In the genomic region with DNA sequence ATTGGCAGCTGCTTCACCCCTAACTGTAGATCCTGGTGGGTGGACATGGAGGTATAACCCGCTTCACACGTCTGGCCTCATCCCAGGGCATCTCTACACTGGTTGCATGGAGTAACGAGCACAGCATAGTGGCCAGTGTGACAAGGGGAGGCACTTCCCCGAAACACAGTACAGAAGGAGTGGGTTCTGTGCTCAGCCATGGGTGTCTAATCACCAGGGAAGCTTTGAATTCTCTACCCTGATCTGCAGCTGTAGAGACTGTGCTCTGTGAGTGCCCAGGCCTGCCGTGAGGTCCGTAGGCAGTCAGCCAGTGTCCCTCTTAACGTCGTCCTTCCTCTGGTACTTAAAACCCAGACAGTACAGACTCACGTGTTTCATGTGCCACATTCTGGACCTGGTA, we compare ENCODE assay signal across 20 mouse cellular contexts. TPM values are rescaled to one million over a fixed set of nuclear protein-coding genes. Genes with fewer than 3 reads are reported as not detected.
A peak's percentile ranks its signal among the peaks of the same experiment; 100 is the strongest.
DNase-seq lines count a peak whose midpoint lies in the region; ATAC-seq and TF ChIP-seq lines count a peak whose summit lies in the region.
"Had no signal": no experiment of that assay in that cellular context is flagged by ENCODE, and none has a peak within 500 bp of the region (broad histone marks: within the 10 kb centered on the region; RNA-seq: fewer than 3 reads in every experiment).

No protein-coding gene starts in this region.

- H3K27me3 ChIP-seq in hindbrain, embryonic 10.5 days (ENCODE audit: insufficient read depth, poor library complexity, severe bottlenecking), result no peaks in the 10 kb centered on the region
- no peaks in the 10 kb centered on the region for H3K27me3 ChIP-seq in hindbrain, postnatal 0 days (ENCODE audit: insufficient read depth, low read length)
- H3K27me3 ChIP-seq in kidney, postnatal 0 days (ENCODE audit: insufficient read depth, low read length), result no peaks in the 10 kb centered on the region
- H3K27me3 ChIP-seq in kidney, adult 2 months (replicated peaks; ENCODE audit: control insufficient read depth, insufficient read depth, low read length), result no peaks in the 10 kb centered on the region
- no peaks in the 10 kb centered on the region for H3K27me3 ChIP-seq in embryonic facial prominence, embryonic 10.5 days (replicated peaks; ENCODE audit: low read depth, poor library complexity, severe bottlenecking)
- H3K27me3 ChIP-seq in intestine, embryonic 16.5 days (replicated peaks; ENCODE audit: control insufficient read depth, insufficient read depth, low read length), result no peaks in the 10 kb centered on the region
- H3K27me3 ChIP-seq: forebrain, embryonic 12.5 days; heart, embryonic 13.5 days; hindbrain, embryonic 12.5 days had no signal

- H3K36me3 ChIP-seq in hindbrain, embryonic 10.5 days, result peaks cover 98% of the 10 kb centered on the region
- peaks cover 73% of the 10 kb centered on the region for H3K36me3 ChIP-seq in hindbrain, postnatal 0 days (ENCODE audit: insufficient read depth, low read length)
- H3K36me3 ChIP-seq in kidney, postnatal 0 days (ENCODE audit: insufficient read depth, low read length), result peaks cover 8% of the 10 kb centered on the region
- no peaks in the 10 kb centered on the region for H3K36me3 ChIP-seq in kidney, adult 2 months (ENCODE audit: control insufficient read depth, insufficient read depth, low read length)
- peaks cover 98% of the 10 kb centered on the region for H3K36me3 ChIP-seq in embryonic facial prominence, embryonic 10.5 days (replicated peaks)
- H3K36me3 ChIP-seq in intestine, embryonic 16.5 days (ENCODE audit: control insufficient read depth, insufficient read depth, low read length), result peaks cover 11% of the 10 kb centered on the region; the same call in 1 of the 2 replicates

- no peak for DNase-seq in hindbrain, embryonic 10.5 days (ENCODE audit: low spot score)
- DNase-seq in hindbrain, postnatal 0 days (ENCODE audit: low spot score), result no peak
- peak; percentile 19 for DNase-seq in kidney, postnatal 0 days (ENCODE audit: low spot score)
- DNase-seq in kidney, adult 2 months, result no peak
- no peak for DNase-seq in embryonic facial prominence, embryonic 10.5 days (ENCODE audit: low spot score)
- no peak for DNase-seq in left cerebral cortex, postnatal 36 days (ENCODE audit: low spot score in 2 of 2)
- DNase-seq: adrenal gland, adult 2 months; adrenal gland, postnatal 25 days; cerebellum, adult 18-20 months; cerebellum, adult 9-11 months; cerebellum, postnatal 36 days; forebrain, postnatal 0 days; gastrocnemius, postnatal 25 days; heart, adult 11 months; heart, postnatal 36 days had no signal

- H3K9ac ChIP-seq in hindbrain, postnatal 0 days (replicated peaks; ENCODE audit: low read length), result no peak overlapping the region
- H3K9ac ChIP-seq in kidney, postnatal 0 days (ENCODE audit: low read depth, low read length), result no peak overlapping the region
- no peak overlapping the region for H3K9ac ChIP-seq in intestine, embryonic 16.5 days (ENCODE audit: low read depth, low read length)
- H3K9ac ChIP-seq: forebrain, embryonic 12.5 days; forebrain, postnatal 0 days; heart, embryonic 13.5 days; hindbrain, embryonic 12.5 days had no signal

- ATAC-seq in hindbrain, postnatal 0 days, result no peak
- ATAC-seq in kidney, postnatal 0 days (replicated peaks; ENCODE audit: low FRiP score, low read depth), result peak; percentile 27; the same call in 1 of the 2 replicates
- 0 out of 2 replicates have a peak, but pooled peaks have one; percentile 30 for ATAC-seq in intestine, embryonic 16.5 days
- ATAC-seq: forebrain, postnatal 0 days; hindbrain, embryonic 16.5 days had no signal

- intact Hi-C loops in left cerebral cortex, postnatal 36 days (cut with DNase I), result no loop called here

- no peak overlapping the region for H3K4me2 ChIP-seq in hindbrain, postnatal 0 days (ENCODE audit: low read depth, low read length)
- H3K4me2 ChIP-seq in kidney, postnatal 0 days (ENCODE audit: low read length), result no peak overlapping the region
- no peak overlapping the region for H3K4me2 ChIP-seq in intestine, embryonic 16.5 days (ENCODE audit: low read depth, low read length)
- H3K4me2 ChIP-seq: forebrain, embryonic 12.5 days; heart, embryonic 13.5 days; hindbrain, embryonic 12.5 days had no signal

- peaks cover 14% of the 10 kb centered on the region for H3K4me1 ChIP-seq in hindbrain, embryonic 10.5 days (replicated peaks)
- no peaks in the 10 kb centered on the region for H3K4me1 ChIP-seq in hindbrain, postnatal 0 days (ENCODE audit: insufficient read depth, low read length)
- H3K4me1 ChIP-seq in kidney, postnatal 0 days (replicated peaks; ENCODE audit: insufficient read depth, low read length), result no peaks in the 10 kb centered on the region; the same call in 1 of the 2 replicates
- no peaks in the 10 kb centered on the region for H3K4me1 ChIP-seq in kidney, adult 2 months (ENCODE audit: control insufficient read depth, insufficient read depth, low read length)
- peaks cover 18% of the 10 kb centered on the region for H3K4me1 ChIP-seq in embryonic facial prominence, embryonic 10.5 days
- H3K4me1 ChIP-seq in intestine, embryonic 16.5 days (ENCODE audit: control insufficient read depth, insufficient read depth, low read length), result 0 out of 2 replicates have a peak, but pooled peaks cover 6% of the 10 kb centered on the region
- H3K4me1 ChIP-seq: forebrain, embryonic 12.5 days; heart, embryonic 13.5 days; hindbrain, embryonic 12.5 days had no signal

- 0 out of 2 replicates have a peak overlapping the region, but pooled peaks have one; percentile 23 for H3K27ac ChIP-seq in hindbrain, embryonic 10.5 days
- H3K27ac ChIP-seq in hindbrain, postnatal 0 days, result no peak overlapping the region
- 0 out of 2 replicates have a peak overlapping the region, but pooled peaks have one; percentile 19 for H3K27ac ChIP-seq in kidney, postnatal 0 days
- no peak overlapping the region for H3K27ac ChIP-seq in kidney, adult 2 months (ENCODE audit: insufficient read depth, low read depth, low read length)
- peak overlapping the region; percentile 25; the same call in 1 of the 2 replicates for H3K27ac ChIP-seq in embryonic facial prominence, embryonic 10.5 days (replicated peaks)
- H3K27ac ChIP-seq in intestine, embryonic 16.5 days (ENCODE audit: low read length), result no peak overlapping the region
- H3K27ac ChIP-seq: forebrain, embryonic 12.5 days; heart, embryonic 13.5 days; hindbrain, embryonic 12.5 days had no signal

- TF ChIP-seq CTCF in hindbrain, postnatal 0 days (IDR thresholded peaks at IDR 0.05; ENCODE audit: low read depth), result no peak
- no peak for TF ChIP-seq CTCF in kidney, postnatal 0 days (IDR thresholded peaks at IDR 0.05; ENCODE audit: low read depth)
- no peak for TF ChIP-seq CTCF in kidney, adult 2 months (conservative IDR thresholded peaks at IDR 0.05; ENCODE audit: insufficient read depth, insufficient read length, low read depth, low read length)

- TF ChIP-seq POLR2A in kidney, adult 2 months (IDR thresholded peaks at IDR 0.05; ENCODE audit: low read depth, low read length), result no peak

- WGBS in hindbrain, embryonic 10.5 days, result 79% methylated on average over 9 of the region's 9 CpGs
- WGBS in hindbrain, postnatal 0 days, result 75% methylated on average over 9 of the region's 9 CpGs
- 53% methylated on average over 9 of the region's 9 CpGs for WGBS in kidney, postnatal 0 days
- WGBS in kidney, adult 2 months, result 62% methylated on average over 9 of the region's 9 CpGs
- 79% methylated on average over 9 of the region's 9 CpGs for WGBS in embryonic facial prominence, embryonic 10.5 days
- WGBS in intestine, embryonic 16.5 days, result 67% methylated on average over 9 of the region's 9 CpGs

- no peaks in the 10 kb centered on the region for H3K9me3 ChIP-seq in hindbrain, embryonic 10.5 days
- H3K9me3 ChIP-seq in hindbrain, postnatal 0 days (ENCODE audit: low read length), result no peaks in the 10 kb centered on the region
- H3K9me3 ChIP-seq in kidney, postnatal 0 days (replicated peaks; ENCODE audit: low read length), result no peaks in the 10 kb centered on the region
- no peaks in the 10 kb centered on the region for H3K9me3 ChIP-seq in embryonic facial prominence, embryonic 10.5 days
- no peaks in the 10 kb centered on the region for H3K9me3 ChIP-seq in intestine, embryonic 16.5 days (ENCODE audit: control insufficient read depth, low read length)
- H3K9me3 ChIP-seq: forebrain, embryonic 12.5 days; heart, embryonic 13.5 days; hindbrain, embryonic 12.5 days had no signal

- H3K4me3 ChIP-seq in hindbrain, embryonic 10.5 days, result no peak overlapping the region
- H3K4me3 ChIP-seq in hindbrain, postnatal 0 days (ENCODE audit: low read length), result no peak overlapping the region
- H3K4me3 ChIP-seq in kidney, postnatal 0 days (replicated peaks; ENCODE audit: low read depth, low read length), result no peak overlapping the region
- no peak overlapping the region for H3K4me3 ChIP-seq in kidney, adult 2 months (ENCODE audit: insufficient read depth, low read depth, low read length)
- H3K4me3 ChIP-seq in embryonic facial prominence, embryonic 10.5 days, result no peak overlapping the region
- no peak overlapping the region for H3K4me3 ChIP-seq in intestine, embryonic 16.5 days (ENCODE audit: low read length)
- H3K4me3 ChIP-seq: forebrain, embryonic 12.5 days; heart, embryonic 13.5 days; hindbrain, embryonic 12.5 days had no signal

RNA-seq across cellular contexts. Expression of a gene that starts 54.6 kb away (rescaled TPM):
- polyA plus RNA-seq in hindbrain, embryonic 10.5 days (2016; fragmentation: Nextera tagmentation; extraction: Ambion mirVana), result 36.0 and 57.4 TPM in 2 replicates
- total RNA-seq in hindbrain, postnatal 0 days (2014; rRNA removed), result 590 and 603 TPM in 2 replicates
- 193 and 206 TPM in 2 replicates for polyA plus RNA-seq in hindbrain, postnatal 0 days (2015; fragmentation: Nextera tagmentation; extraction: Ambion mirVana)
- 40.7 and 43.9 TPM in 2 replicates for polyA plus RNA-seq in kidney, postnatal 0 days (2015; fragmentation: Nextera tagmentation; extraction: Ambion mirVana)
- 44.9 and 46.3 TPM in 2 replicates for polyA plus RNA-seq in kidney, adult 2 months (2012; rRNA removed)
- polyA plus RNA-seq in embryonic facial prominence, embryonic 10.5 days (2016; fragmentation: Nextera tagmentation; extraction: Ambion mirVana), result 39.6 and 44.2 TPM in 2 replicates
- polyA plus RNA-seq in intestine, embryonic 16.5 days (2015; fragmentation: Nextera tagmentation; extraction: Ambion mirVana), result 10.8 and 12.5 TPM in 2 replicates
- total RNA-seq in left cerebral cortex, postnatal 36 days (2021), result 1,000 to 10,000 TPM; 1,328 to 1,609 TPM

Comparison
In these comparisons a context has a peak if more than half of its experiments do, and no peak if none do; other contexts are left out.
1. H3K27ac ChIP-seq: peak in hindbrain, embryonic 10.5 days (single experiment), kidney, postnatal 0 days (single experiment) and embryonic facial prominence, embryonic 10.5 days (single experiment); none in hindbrain, postnatal 0 days (single experiment), kidney, adult 2 months (single experiment) and intestine, embryonic 16.5 days (single experiment).